Mouse (Mus musculus) c-Kit-positive CD71-negative TER-119-negative erythroid progenitor cells, embryonic 14.5 days (primary cell): Measurements from ENCODE around the gene Gli1.
A peak's percentile ranks its signal among the peaks of the same experiment; 100 is the strongest.

Experiments used
- DNase-seq: peaks from one replicate; pipeline ENCODE4 v3.0.0-alpha.2; 2013; ENCODE audit warnings: low read depth

Gene Gli1

DNA sequence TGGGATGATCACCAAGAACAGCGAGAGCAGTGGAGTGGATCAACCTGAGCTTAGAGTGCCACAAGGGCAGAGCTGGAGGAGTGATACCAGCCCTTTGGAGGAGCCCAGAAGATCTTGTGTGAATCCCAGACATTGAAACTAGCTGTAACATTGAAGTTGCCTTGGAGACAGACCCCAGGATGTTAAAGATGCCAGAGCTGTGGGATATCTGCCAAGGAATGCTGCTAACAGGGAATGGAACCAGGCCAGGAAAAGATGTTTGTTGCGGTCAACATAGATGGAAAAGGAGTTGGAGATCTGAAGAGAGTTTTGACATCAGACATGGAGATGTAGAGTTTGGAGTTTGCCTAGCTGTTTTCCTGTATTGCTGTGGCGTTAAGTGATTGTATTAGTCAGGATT is 4.4 kb upstream of the Gli1 start:
- DNase-seq = no peak

DNA sequence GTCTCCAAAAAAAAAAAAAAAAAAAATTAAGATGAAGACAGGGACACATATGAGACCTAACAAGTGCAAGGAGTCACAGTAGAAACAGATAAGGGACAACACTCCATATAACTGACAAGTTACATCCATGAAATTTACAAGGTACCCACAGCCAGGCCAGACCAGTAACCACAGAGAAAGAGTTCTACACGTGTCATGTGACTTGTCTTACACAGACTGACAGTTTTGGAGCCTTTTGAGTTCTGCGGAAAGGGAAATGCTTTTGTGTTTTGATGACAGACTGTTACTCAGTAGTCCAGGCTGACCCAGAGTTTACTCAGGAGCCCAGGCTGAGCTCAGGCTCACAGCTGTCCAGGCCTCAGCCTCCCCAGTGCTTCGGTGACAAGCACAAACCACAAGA is 1.3 kb upstream of the Gli1 start:
- no peak for DNase-seq

DNA sequence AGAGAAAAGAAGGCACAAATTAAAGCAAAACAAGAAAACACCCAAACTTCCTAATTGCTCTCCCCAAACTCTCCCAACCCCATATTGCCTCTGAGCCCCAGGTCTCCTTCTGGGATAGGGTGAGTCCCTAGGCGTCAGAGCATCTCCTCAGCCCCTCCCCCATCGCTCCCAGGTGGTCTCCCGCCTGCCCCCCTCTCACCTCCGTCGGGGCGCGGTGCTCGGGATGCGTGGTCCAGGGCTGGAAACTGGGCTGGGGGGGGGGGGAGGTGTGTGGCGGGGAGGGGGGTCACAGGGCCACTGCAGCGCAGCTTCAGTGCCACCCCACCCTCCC is 449 bp downstream of the Gli1 start:
- no peak for DNase-seq

DNA sequence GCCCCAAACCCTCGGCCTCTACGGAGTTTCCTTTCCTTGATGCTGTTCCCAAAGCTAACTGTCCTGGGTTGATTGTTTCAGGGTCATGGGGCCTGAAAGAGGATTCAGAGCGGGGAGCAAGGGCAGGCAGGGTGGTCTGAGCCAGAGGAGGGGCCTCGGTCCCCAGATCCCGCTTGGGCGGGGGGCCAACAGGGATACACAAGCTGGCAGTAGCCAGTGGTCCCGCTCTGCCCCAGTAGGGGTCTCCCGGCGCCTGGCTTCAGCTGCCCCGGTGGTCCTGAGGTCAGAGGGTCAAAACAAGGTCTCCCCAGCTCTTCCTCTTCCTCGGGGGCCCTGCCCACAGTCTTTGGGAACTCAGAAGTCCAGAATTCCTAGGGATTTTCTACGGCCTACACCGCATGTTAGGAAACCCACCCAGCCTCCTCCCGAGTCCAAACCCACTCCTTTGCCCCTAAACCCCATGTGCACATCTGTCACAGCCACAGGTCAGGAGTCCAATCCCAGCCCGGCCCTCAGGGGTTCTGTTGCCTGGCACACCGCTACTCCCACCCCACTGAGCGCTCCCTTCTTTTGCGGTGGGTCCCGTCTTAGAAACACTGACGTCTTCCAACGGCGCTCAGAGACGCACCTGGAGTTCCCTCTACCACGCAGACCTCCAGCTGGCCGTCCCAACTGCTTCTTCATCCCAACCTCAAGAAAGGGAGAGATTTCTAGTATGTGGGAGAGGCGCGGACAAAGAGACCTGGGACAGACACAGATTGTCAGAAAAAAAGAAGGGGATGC is 1.0 kb downstream of the Gli1 start:
- no peak for DNase-seq

DNA sequence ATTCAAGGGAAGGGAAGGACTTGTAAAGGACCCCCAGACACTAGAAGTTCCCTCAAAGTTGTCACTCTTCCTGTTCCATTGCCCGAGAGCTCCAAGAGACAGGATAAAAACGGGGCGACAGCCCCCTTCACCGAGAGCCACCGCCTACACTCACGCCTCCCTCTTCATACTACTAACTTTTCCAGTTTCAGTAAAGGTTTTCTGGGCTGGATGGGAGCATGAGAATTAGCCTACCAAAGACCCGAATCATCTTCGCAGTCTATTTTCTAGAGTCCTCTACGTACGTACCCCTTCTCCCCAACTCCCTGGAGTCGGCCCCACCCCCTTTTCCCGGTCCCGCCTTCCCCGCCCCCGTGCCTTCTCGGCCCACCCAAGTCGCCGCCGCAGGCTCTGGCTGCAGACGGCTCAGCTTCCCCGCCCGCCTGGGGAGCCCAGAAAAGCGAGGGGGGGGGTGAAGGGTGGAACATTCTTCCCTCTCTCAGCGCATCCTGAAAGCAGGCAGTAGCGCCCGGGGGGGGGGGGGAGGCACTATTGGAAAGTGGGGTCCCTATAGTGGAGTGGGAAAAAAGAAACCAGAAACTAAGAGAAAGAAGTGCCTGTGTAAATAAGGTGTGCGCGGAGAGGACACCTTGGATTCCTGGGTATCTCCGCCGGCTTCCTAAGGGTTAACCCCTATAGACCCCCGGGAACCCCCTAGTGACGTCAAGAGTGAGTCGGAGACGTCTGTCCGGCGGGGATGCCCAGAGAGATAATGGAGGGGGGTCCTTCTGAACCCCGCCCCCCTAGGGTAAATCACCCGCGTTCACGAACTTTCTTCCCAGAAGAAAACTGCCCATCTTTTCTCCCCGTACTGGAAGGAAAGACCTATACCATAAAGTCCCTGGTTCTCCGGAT is 1.8 kb downstream of the Gli1 start:
- DNase-seq = no peak

- peak; percentile 93 for DNase-seq
Measured at GRCm38 (mm10) chr10:127338930-127339682, 2.7 kb downstream of the Gli1 start.

- no peak for DNase-seq
Measured at GRCm38 (mm10) chr10:127337536-127338099, 4.2 kb downstream of the Gli1 start.

DNA sequence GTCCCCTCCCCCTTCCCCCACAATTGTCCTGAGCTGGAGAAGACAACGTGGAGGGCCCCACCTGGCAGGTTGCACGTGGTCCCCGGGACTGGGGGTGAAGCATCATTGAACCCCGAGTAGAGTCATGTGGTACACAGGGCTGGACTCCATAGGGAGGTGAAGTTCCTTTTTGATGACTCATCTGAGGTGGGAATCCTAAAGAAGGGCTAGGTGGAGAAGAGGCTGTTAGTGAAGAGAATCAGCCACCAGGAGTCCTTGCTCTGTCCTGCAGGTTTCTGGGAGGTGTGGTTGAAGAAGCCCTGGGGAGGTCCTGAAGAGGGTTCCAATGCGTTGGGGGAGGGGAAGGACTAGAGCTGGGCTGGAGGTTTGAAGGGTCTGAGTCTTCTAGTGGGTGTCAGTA is 4.8 kb downstream of the Gli1 start:
- DNase-seq = no peak

- no peak for DNase-seq
Measured at GRCm38 (mm10) chr10:127335271-127335670, 6.5 kb downstream of the Gli1 start.

DNA sequence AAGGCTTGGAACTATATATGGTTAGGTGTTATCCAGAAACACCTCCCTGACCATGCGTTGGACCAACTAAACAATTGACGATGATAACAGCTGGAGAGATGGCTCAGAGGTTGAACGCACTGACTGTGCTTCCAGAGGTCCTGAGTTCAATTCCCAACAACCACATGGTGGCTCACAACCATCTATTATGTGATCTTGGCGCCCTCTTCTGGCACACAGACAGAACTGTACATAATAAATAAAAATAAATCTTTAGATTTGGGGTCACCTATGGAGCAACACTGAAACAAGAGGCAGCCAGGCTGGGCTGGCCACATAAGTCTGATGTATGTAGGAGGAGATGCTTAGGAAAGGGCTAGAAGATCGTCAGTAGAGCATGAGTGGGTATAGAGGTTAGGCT is 8.6 kb downstream of the Gli1 start:
- no peak for DNase-seq

DNA sequence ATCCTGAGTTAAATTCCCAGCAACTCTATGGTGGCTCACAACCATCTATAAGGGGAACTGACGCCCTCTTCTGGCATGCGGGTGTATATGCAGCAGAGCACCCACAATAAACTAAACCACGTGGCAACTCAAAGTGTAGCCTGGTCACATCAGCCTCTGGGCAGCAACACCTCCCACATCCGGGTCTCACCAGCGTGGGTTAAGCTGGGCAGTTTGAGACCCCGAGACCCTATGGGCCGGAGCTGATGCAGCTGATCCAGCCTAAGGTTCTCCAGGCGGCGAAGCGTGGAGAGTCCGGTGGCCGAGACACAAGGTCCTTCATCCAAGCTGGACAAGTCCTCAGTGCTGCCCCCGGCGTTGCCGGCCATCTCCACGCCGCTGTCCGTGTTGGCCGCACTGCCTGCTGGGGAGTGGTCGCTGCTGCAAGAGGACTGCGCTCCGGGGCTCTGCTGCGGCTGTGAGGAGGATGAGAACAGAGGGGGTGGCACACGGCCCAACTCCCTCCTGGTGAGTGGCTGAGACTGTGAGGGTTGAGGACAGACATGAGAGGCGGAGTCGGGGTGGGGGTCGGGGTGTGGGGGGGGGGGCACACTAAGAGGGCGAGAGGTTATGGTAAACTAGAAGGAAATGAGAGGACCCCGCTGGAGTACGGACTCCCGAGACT is 9.4 kb downstream of the Gli1 start:
- DNase-seq = no peak

DNA sequence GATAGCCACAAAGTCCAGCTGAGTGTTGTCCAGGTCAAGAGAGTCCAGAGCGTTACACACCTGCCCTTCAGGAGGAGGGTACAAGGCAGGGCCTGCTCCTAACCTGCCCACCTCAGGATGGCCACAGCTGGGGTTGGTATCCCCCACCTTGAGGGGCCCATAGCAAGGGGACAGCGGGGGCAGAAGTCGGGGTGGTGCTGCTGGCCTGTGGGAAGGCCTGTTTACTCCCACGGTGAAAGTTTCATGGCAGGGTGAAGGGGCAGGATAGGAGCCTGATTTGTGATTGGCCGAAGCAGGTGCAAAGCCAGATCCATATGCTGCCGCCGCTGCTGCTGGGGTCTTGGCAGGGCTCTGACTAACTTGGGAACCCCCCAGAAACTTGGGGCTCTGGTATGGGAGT is 11.6 kb downstream of the Gli1 start:
- DNase-seq = no peak

DNA sequence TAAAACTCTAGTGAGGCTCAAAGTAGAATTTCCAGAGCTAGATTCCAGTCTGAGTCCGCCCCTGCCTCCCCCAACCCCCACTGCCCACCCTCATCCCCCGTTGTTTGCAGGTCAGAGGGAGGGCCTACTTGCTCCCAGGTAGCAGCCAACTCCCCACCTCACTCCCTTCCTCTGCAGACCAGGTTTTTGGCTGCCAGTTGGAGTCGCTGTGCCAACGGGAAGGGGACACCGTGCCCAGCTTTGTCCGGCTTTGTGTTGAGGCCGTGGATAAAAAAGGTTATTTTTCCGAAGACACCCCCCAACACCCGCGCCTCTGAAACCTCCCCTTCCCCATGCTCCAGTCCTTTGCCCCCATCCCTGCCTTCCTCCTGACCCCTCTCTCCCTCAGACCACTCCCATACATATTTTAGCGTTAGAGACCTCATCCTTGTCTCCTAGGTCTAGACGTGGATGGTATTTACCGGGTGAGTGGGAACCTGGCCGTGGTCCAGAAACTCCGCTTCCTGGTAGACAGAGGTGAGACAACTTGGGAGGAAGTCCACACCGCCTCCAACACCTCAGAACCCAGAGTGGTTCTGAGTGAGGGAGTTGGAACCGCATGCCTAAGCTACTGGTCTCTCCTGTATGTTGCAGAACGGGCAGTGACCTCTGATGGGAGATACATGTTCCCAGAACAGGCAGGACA is 14.2 kb downstream of the Gli1 start:
- DNase-seq = no peak

DNA sequence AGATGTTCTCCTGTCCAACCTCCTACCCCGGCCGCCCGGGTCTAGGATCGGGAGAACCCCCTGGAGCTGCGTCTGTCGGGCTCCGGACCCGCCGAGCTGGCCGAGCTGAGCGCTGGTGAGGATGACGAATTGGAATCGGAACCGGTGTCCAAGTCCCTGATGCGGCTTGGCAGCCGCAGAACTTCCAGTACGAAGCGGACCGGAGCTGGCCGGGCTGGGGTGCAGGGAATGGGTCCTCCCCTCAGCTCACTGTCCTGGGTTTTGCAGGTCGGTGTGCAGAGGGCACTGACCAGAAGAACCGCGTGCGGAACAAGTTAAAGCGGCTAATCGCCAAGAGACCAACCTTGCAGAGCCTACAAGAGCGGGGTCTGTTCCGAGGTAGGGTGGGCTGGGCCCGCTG is 14.9 kb downstream of the Gli1 start:
- DNase-seq = no peak

DNA sequence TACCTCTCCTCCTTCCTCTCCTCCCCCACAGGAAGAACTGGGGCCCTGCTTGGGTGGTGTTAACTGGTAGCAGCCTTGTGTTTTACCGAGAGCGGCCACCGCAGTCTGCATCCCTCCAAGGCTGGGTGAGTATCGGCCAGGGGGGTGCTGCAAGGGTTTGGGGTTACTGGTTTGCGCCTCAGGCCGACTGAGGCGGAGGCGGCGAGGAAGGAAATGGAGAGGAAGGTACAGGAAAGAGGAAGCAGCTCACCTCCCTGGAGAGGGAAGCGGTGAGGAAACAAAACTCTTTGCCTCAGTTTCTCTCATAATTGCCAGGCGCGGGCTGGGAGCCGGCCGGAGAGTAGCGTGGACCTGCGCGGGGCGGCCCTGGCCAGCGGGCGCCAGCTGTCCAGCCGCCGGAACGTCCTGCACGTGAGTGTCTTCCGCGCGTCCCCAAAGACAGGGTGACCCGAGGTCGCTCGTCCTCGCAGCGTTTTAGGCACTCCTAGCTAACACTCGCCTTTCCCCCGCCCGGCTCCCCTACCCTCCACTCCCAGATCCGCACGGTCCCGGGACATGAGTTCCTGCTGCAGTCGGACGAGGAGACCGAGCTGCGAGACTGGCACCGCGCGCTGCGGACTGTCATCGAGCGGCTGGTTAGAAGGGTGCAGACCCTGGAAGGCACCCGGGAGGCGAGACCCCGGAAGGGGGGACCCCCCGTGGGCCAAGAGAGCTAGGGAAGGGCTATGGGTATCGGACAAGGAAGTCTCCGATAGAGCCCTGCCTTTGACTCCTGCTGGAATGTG is 15.6 kb downstream of the Gli1 start:
- no peak for DNase-seq

- no peak for DNase-seq
Measured at GRCm38 (mm10) chr10:127325454-127326016, 16.2 kb downstream of the Gli1 start.

GRCm38 (mm10) chr10:127324495-127324894 is 17.3 kb downstream of the Gli1 start:
- peak; percentile 85 for DNase-seq

DNA sequence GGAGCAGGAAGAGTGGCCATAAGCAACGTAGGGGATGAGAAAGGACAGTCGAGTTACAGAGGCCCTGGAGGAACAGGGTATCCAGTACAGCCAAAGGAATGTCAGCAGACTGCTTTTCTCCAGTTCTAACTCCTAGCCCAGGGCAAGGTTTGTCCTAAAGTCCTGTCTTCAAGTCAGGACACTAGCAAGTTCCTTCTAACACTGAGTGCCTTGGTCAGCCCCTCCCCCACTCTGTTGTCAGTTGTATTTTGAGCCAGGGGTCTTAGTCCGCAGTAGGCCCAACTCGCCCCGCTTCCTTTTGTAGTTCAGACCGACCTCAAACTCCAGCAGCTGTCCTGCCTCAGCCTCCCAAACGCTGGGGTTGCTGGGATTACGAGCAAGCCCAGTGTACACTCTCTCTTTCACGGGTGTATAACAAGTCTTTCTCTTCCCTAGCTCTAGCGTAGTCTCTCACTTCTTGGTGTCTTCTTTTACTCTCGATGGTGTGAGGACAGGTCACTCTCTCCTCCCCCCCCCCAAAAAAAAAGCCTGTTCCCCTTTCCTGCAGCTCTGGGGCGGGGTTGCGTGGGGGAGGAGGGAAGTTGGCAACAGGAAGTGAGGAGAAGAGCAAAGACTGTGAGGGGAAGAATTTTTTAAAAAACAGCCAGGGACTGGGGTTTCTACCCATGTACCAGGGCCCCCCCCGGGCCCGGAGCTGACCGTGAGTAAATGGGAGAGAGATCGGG is 18.5 kb downstream of the Gli1 start:
- no peak for DNase-seq

DNA sequence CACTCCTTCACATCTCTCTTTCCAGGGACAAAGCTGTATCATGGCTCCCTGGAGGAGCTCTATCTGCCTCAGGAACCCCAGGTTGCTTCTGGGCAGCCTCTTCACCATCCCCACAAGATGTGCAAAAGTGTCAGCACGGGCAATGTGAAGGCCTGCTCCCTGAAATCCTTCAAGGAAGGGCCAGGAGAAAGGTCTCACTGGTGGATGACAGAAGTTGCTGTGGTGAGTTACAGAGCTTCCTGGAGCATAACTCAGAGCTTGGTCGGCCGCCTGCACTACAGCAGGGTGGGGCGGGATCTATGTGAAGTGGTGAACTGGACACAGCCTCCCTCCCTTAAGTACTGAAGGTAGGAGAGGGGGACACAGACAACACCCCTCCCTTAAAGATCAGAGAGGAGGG is 19.1 kb downstream of the Gli1 start:
- no peak for DNase-seq
